Comparison of ENCODE assay signal across 11 mouse cellular contexts in genomic region chr7:99167939-99168338, GRCm38 (mm10). TPM values are rescaled to one million over a fixed set of nuclear protein-coding genes. Genes with fewer than 3 reads are reported as not detected.
A peak's percentile ranks its signal among the peaks of the same experiment; 100 is the strongest.
DNase-seq lines count a peak whose midpoint lies in the region; ATAC-seq lines count a peak whose summit lies in the region.
"Had no signal": no experiment of that assay in that cellular context is flagged by ENCODE, and none has a peak within 500 bp of the region (broad histone marks: within the 10 kb centered on the region; RNA-seq: fewer than 3 reads in every experiment).

No protein-coding gene starts in this region.

- peak; percentile 33 to 66 for DNase-seq in urinary bladder, adult 18-20 months (ENCODE audit: low spot score in 2 of 2)
- no peak for DNase-seq in urinary bladder, postnatal 10 days (ENCODE audit: low spot score)
- peak; percentile 97 for DNase-seq in kidney, adult 11 months
- no peak for DNase-seq in liver, embryonic 13.5 days
- DNase-seq in yolk sac, embryonic 10.5 days (ENCODE audit: low spot score): peak; percentile 92
- DNase-seq in left cerebral cortex, adult 8-10 months (ENCODE audit: low spot score in 2 of 2): no peak

- H3K4me3 ChIP-seq in liver, embryonic 13.5 days (replicated peaks): no peak overlapping the region
- H3K4me3 ChIP-seq: heart, embryonic 13.5 days; layer of hippocampus, adult 2 months had no signal

- 45% methylated on average over 5 of the region's 5 CpGs for WGBS in liver, embryonic 13.5 days (ENCODE audit: insufficient replicate concordance)

- H3K27me3 ChIP-seq in liver, embryonic 13.5 days: no peaks in the 10 kb centered on the region

- peak; percentile 79 for ATAC-seq in liver, embryonic 13.5 days (ENCODE audit: low read depth)
- ATAC-seq in inflammation-experienced regulatory T-cells, adult 6 months: no peak

- no peak overlapping the region for H3K4me2 ChIP-seq in liver, embryonic 13.5 days
- H3K4me2 ChIP-seq: heart, embryonic 13.5 days had no signal

- peak overlapping the region; percentile 66 for H3K27ac ChIP-seq in liver, embryonic 13.5 days
- H3K27ac ChIP-seq: heart, embryonic 13.5 days; layer of hippocampus, adult 2 months had no signal

- H3K9me3 ChIP-seq in liver, embryonic 13.5 days (replicated peaks): no peaks in the 10 kb centered on the region
- H3K9me3 ChIP-seq: G1E; heart, embryonic 13.5 days had no signal

- H3K36me3 ChIP-seq in liver, embryonic 13.5 days: no peaks in the 10 kb centered on the region
- H3K36me3 ChIP-seq: G1E; heart, embryonic 13.5 days had no signal

- peaks cover 52% of the 10 kb centered on the region for H3K4me1 ChIP-seq in liver, embryonic 13.5 days (replicated peaks)

- 0 out of 2 replicates have a peak overlapping the region, but pooled peaks have one; percentile 24 for H3K9ac ChIP-seq in liver, embryonic 13.5 days
- H3K9ac ChIP-seq: heart, embryonic 13.5 days had no signal

RNA-seq across cellular contexts. Expression of gene Dgat2, which starts 14.6 kb away (rescaled TPM):
- 71.1 and 73.4 TPM in 2 replicates for polyA plus RNA-seq in liver, embryonic 13.5 days (2015; fragmentation: Nextera tagmentation; extraction: Ambion mirVana)
- total RNA-seq in left cerebral cortex, adult 8-10 months (2022): 10 to 100 TPM; 78.4 to 92.7 (median 82.3) TPM
- polyA plus RNA-seq in inflammation-experienced regulatory T-cells, adult 6 months (2017; shearing (Covaris generic)): 1 to 10 TPM in 1 of 3 experiments, under 1 TPM in 2; 0.54 to 1.8 (median 0.91) TPM
- total RNA-seq: megakaryocyte-erythroid progenitor cell, adult 5-6 weeks had no signal

RNA-seq across cellular contexts. Expression of gene Uvrag, which starts 27.0 kb away (rescaled TPM):
- 8.9 and 9.0 TPM in 2 replicates for polyA plus RNA-seq in liver, embryonic 13.5 days (2015; fragmentation: Nextera tagmentation; extraction: Ambion mirVana)
- total RNA-seq in left cerebral cortex, adult 8-10 months (2022): 10 to 100 TPM; 53.5 to 64.9 (median 54.4) TPM
- 1 to 10 TPM; 5.7 to 9.7 (median 7.0) TPM for polyA plus RNA-seq in inflammation-experienced regulatory T-cells, adult 6 months (2017; shearing (Covaris generic))

Comparison
In these comparisons a context has a peak if more than half of its experiments do, and no peak if none do; other contexts are left out.
1. DNase-seq: peak in urinary bladder, adult 18-20 months (2 of 2), kidney, adult 11 months (single experiment) and yolk sac, embryonic 10.5 days (single experiment); none in urinary bladder, postnatal 10 days (single experiment), liver, embryonic 13.5 days (single experiment) and left cerebral cortex, adult 8-10 months (0 of 2).
2. RNA of gene Dgat2, which starts 14.6 kb away (polyA plus RNA-seq): 71.1 to 73.4 TPM in liver, embryonic 13.5 days; 0.54 to 1.8 TPM in inflammation-experienced regulatory T-cells, adult 6 months; every median in the first group is over 10 times any median in the second.